Mouse (Mus musculus): Measurements from ENCODE around the gene Nfatc2. TPM values are rescaled to one million over a fixed set of nuclear protein-coding genes. Genes with fewer than 3 reads are reported as not detected.

Nfatc2 gene
- polyA plus RNA-seq, 1 experiment from 2014 or later: 4.0 TPM

GRCm38 (mm10) chr2:168500244-168500643, 101.2 kb downstream of the Nfatc2 start:
- no peak for DNase-seq (ENCODE audit: low spot score)

- no peak for DNase-seq (ENCODE audit: low spot score)
Observed at GRCm38 (mm10) chr2:168491791-168492190, 109.7 kb downstream of the Nfatc2 start.

GRCm38 (mm10) chr2:168489953-168490352, 111.5 kb downstream of the Nfatc2 start:
- peak; percentile 18 for DNase-seq (ENCODE audit: low spot score)

- peak; percentile 84 for DNase-seq (ENCODE audit: low spot score)
Observed at GRCm38 (mm10) chr2:168488158-168488925, 113.1 kb downstream of the Nfatc2 start.

GRCm38 (mm10) chr2:168481121-168481520, 120.3 kb downstream of the Nfatc2 start:
- DNase-seq (ENCODE audit: low spot score): no peak

- DNase-seq (ENCODE audit: low spot score): no peak
Observed at GRCm38 (mm10) chr2:168480692-168481091, 120.8 kb downstream of the Nfatc2 start.

- DNase-seq (ENCODE audit: low spot score): no peak
Observed at GRCm38 (mm10) chr2:168479930-168480329, 121.5 kb downstream of the Nfatc2 start.

GRCm38 (mm10) chr2:168478431-168478830, 123.0 kb downstream of the Nfatc2 start:
- DNase-seq (ENCODE audit: low spot score): no peak

GRCm38 (mm10) chr2:168473496-168473895, 128.0 kb downstream of the Nfatc2 start:
- peak; percentile 59 for DNase-seq (ENCODE audit: low spot score)

- DNase-seq (ENCODE audit: low spot score): peak; percentile 86
Observed at GRCm38 (mm10) chr2:168472899-168473298, 128.6 kb downstream of the Nfatc2 start.

- DNase-seq (ENCODE audit: low spot score): peak; percentile 73
Observed at GRCm38 (mm10) chr2:168469032-168469431, 132.4 kb downstream of the Nfatc2 start.

GRCm38 (mm10) chr2:168467166-168467565, 134.3 kb downstream of the Nfatc2 start:
- no peak for DNase-seq (ENCODE audit: low spot score)

GRCm38 (mm10) chr2:168466066-168466465, 135.4 kb downstream of the Nfatc2 start:
- DNase-seq (ENCODE audit: low spot score): no peak

- DNase-seq (ENCODE audit: low spot score): no peak
Observed at GRCm38 (mm10) chr2:168465646-168466045, 135.8 kb downstream of the Nfatc2 start.

- DNase-seq (ENCODE audit: low spot score): no peak
Observed at GRCm38 (mm10) chr2:168461865-168462264, 139.6 kb downstream of the Nfatc2 start.

- no peak for DNase-seq (ENCODE audit: low spot score)
Observed at GRCm38 (mm10) chr2:168459627-168460026, 141.8 kb downstream of the Nfatc2 start.

- DNase-seq (ENCODE audit: low spot score): no peak
Observed at GRCm38 (mm10) chr2:168458583-168458982, 142.9 kb downstream of the Nfatc2 start.

GRCm38 (mm10) chr2:168451714-168452708, 149.4 kb downstream of the Nfatc2 start:
- no peak for DNase-seq (ENCODE audit: low spot score)

GRCm38 (mm10) chr2:168450977-168451376, 150.5 kb downstream of the Nfatc2 start:
- peak; percentile 67 for DNase-seq (ENCODE audit: low spot score)

- no peak for DNase-seq (ENCODE audit: low spot score)
Observed at GRCm38 (mm10) chr2:168448054-168448453, 153.4 kb downstream of the Nfatc2 start.

- no peak for DNase-seq (ENCODE audit: low spot score)
Observed at GRCm38 (mm10) chr2:168447601-168448000, 153.9 kb downstream of the Nfatc2 start.

- DNase-seq (ENCODE audit: low spot score): peak; percentile 75
Observed at GRCm38 (mm10) chr2:168445211-168445810, 156.1 kb downstream of the Nfatc2 start.
